Mouse (Mus musculus) small intestine, adult 2 months (tissue): ENCODE data around the gene Aox4.

Source experiments
- CTCF ChIP-seq: fragments of 200-500 bp; IDR thresholded peaks from 2 replicates; pipeline ENCODE4 v1.5.1; 2012; ENCODE audit warnings: low read depth, mild to moderate bottlenecking, control low read depth, inconsistent platforms, low read length, moderate library complexity, mixed read lengths; ENCODE audit not compliant: insufficient replicate concordance, insufficient read length; ENCODE audit errors: extremely low read depth
- POLR2A ChIP-seq: fragments of 200-500 bp; IDR thresholded peaks from 2 replicates; pipeline ENCODE4 v1.6.1; 2012; ENCODE audit warnings: low read depth, mild to moderate bottlenecking, control low read depth, inconsistent platforms, low read length, moderate library complexity

- TF ChIP-seq POLR2A (no peak), CTCF (no peak)
These were observed 50.1 kb downstream of the Aox4 start for GRCm38 (mm10) chr1:58260311-58260710.
